Mouse (Mus musculus): Measurements from ENCODE around the gene Nod1.

- TF ChIP-seq CTCF (IDR thresholded peaks at IDR 0.05; ENCODE audit: low read depth) (peak; percentile 60), EP300 (IDR thresholded peaks at IDR 0.05; ENCODE audit: low read depth) (no peak)
Observed at GRCm38 (mm10) chr6:54974501-54974900, 2.1 kb upstream of the Nod1 start.

Data from liver, embryonic 14.5 days (tissue).